Mouse (Mus musculus) heart, adult 11 months (tissue): ENCODE measurements around the gene Map4.
A peak's percentile ranks its signal among the peaks of the same experiment; 100 is the strongest.
"Not testable (repeated sequence)": the region's sequence is repeated elsewhere in the genome, so short reads cannot be mapped to it uniquely, and the experiment has no call there.

Experiments used
- DNase-seq: peaks from one replicate; pipeline ENCODE4 v3.0.0; 2022

Map4 gene

DNA sequence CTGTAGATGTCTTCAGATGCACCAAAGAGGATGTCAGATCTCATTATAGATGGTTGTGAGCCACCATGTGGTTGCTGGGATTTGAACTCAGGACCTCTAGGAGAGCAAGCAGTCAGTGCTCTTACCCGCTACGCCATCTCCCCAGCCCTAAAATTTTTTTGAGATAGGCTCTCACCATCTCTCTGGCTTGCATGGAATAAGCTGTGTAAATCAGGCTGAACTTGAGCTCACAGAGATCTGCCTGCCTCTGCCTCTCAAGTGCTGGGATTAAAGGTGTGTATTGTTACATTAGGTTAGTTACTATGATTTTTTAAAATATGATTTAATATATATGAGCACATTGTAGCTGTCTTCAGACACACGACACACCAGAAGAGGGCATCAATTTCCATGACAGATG, 2.1 kb upstream of the Map4 start:
- peak; percentile 60 for DNase-seq

DNA sequence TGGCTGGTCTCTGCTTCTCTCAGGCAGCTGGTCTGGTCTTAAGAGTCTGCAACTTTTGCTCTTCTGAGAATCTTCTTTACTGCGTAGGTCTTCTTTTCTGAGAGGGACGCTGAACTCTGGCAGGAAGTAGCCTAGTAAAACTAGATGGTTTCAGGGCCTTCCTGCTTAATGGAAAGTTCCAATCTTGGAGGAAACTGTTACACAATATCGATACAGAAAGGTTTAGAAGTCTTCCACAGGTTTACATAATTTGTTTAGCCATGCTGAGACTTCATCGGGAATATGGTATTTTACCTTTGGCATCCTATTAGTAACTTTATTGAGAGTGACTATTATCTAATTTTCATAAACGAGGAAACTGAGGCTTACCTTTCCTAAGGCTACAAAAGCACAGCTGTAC, 1.2 kb upstream of the Map4 start:
- no peak for DNase-seq

DNA sequence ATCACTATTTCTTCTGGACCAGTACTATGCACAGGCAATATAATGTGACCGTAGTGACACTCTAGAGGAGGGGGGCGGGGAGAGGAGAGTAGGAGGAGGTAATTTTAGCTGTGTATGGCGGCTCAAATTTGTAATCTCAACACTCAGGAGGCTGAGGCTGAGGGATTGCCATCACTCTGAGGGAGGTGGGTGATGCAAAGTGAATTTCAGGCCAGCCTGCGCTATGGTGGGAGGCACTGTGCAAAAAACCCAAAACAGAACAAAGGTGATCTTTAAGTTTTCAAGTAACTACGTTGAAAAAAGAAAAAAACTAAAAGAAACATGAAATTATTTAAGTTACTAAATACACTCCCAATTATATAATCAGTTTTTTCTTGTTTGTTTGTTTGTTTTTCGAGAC, 508 bp upstream of the Map4 start:
- DNase-seq, result peak; percentile 85

DNA sequence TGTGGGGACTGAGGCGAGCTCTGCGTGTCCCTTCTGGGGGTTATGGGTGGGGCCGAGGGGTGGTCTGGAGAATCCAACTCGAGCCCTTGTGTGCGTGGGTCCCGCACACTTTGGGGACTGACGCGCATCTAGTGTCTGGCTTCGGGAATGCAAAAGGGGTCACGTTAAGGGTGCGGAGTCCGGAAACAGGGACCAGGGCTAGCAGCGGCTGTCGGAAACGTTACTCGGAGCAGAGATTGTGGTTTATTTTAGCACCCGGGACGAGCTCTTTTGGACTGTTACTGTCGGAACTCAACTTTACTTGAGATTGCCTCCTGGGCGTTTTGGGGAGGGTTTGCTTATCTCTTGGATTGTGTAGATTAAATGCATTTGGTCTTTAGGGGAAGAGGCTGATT, 1.1 kb downstream of the Map4 start:
- peak; percentile 97 for DNase-seq

DNA sequence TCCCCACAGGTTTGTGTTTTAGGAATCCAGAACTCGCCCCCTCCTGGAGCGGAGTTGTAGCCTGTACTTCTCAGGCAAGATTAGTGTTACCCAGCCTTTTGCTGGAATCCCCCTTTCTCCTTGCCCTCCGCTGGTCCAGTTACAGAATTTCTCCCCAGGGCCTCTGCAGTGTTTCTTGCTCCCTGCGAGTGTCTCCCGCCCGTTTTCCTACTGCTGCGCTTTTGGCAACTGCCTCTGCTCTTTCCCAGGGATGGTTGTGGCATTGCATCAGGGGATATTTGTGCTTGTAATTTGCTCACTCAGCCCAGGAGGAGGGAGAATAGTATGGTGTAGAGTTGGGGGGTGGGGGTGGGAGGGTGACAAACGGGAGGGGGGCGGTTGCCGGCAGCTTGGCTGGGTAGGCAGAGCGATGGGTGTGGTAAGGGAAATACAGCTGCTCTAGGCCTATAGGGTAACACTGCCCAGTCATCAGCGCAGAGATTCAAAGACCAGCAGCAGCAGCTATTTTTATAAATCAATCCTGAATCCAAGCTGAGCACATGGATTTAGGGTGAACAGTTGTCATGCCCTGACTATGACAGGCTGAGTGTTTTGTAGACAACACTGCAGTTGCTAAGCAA, 1.6 kb downstream of the Map4 start:
- peak; percentile 97 for DNase-seq

DNA sequence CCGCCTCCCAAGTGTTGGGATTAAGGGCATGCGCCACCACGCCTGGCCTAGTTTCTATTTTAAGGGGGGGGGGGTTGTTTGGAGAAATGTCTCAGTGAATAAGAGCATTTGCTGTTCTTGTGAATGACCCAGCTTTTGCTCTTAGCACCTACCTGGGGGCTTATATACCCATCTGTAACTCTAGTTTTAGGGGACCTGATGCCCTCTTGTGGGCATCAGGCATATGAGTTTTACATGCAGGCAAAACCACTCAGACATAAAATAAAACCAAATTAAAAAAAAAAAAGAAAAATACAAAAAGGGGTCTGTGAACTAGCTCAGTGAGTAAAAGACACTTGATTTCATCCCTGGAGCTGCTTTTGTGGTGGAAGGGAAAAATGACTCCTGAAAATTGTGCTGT, 8.1 kb downstream of the Map4 start:
- DNase-seq, result peak; percentile 49

DNA sequence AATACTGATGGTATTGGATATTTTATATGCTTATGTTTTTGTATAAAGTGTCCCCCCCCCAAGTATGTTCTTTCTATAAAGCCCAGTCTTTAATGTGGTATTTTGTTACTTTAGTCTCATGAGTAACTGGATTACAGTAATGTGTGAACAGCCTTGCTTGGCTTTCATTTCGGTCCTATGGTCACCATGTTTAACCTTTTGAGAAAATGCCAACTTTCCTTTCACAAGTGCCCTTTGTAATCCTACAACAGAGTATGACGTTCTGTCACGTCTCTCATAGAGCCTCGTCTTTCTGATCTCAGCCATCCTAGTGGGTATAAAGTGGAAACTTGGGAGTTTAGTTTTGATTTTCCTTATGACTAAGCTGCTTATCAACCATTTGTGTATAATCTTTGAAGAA, 11.5 kb downstream of the Map4 start:
- peak; percentile 6 for DNase-seq

DNA sequence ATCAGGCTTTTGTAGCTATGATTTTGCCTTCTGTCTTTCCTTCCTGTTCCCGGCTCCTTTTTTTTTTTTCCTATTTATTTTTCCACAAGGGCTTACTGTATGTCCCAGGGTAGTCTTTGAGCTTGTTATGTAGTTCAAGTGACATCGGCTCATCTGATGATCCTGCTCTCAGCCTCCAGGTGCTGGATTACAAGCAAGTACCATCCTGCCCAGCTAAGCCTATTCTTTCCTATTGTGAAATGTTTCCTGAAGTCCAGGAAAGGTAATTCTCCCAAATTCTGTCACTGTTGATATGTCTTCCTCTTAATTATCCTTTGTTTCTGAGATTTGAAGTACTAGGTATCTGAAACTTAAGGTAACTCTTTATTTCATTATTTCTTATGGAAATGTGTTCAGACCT, 13.5 kb downstream of the Map4 start:
- peak; percentile 31 for DNase-seq

DNA sequence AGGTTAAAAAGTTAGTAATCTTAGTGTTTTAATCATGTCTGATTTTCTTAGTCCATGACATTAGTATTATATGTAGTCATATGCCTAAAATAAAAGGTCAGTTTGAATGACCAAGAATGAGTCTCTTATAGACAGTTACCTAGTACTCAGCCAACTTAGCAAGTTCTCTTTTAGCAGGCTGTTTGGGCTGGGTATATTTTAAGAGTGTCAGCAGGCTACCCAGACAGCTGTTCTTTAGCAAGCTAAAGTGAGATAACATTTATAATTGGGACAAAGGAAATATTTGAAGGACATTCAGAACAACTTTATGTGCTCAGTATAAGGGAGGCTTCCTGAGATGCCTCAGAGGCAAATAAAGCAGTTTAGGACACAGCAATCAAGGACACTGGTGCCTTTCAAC, 17.3 kb downstream of the Map4 start:
- DNase-seq, result peak; percentile 73

DNA sequence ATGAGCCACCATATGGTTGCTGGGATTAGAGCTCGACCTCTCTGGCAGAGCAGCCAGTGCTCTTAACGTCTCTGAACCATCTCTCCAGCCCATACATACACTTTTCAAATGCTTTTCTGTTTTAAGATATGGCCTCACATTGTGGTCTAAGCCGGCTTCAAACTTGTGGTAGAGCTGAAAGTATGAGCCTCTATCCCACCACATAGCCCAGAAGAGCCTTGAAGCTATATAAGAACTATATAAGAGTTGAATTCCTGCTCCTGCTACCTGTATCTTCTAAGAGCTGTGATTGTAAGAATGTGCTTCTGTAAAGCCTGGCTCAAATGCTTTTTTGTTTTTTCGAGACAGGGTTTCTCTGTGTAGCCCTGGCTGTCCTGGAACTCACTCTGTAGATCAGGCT, 18.5 kb downstream of the Map4 start:
- DNase-seq, result peak; percentile 59

DNA sequence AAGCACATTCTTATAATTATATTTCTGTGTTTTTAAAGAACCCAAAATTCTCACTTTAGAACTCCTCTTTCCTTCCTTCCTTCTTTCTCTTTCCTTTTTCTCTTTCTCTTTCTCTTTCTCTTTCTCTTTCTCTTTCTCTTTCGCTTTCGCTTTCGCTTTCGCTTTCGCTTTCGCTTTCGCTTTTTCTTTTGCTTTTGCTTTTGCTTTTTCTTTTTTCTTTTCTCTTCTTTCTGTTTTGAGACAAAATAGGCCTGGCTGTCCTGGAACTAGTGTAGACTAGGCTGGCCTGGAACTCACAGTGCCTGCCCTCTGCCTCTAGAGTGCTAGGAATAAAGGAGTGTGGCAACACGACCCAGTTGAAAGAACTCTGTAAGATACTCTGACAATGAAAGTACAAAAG, 22.3 kb downstream of the Map4 start:
- DNase-seq, result peak; percentile 30

DNA sequence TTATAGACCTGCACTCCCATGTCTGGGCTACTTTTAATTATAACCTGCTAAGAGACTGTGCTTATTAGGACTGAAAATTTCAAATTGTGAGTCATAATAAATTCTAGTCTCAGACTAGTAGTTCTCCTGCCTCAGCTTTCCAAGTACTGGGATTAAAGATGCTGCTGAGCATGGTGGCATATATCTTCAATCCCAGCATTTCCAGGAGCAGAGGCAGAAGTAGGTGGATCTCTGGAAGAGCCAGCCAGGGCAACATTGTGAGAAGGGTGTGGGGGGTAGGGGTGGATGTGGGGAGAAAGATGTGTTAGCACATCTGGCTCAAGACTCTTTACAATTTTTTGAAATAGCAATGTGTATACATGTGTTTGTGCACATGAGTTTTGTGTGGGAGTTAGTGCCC, 23.4 kb downstream of the Map4 start:
- peak; percentile 82 for DNase-seq

DNA sequence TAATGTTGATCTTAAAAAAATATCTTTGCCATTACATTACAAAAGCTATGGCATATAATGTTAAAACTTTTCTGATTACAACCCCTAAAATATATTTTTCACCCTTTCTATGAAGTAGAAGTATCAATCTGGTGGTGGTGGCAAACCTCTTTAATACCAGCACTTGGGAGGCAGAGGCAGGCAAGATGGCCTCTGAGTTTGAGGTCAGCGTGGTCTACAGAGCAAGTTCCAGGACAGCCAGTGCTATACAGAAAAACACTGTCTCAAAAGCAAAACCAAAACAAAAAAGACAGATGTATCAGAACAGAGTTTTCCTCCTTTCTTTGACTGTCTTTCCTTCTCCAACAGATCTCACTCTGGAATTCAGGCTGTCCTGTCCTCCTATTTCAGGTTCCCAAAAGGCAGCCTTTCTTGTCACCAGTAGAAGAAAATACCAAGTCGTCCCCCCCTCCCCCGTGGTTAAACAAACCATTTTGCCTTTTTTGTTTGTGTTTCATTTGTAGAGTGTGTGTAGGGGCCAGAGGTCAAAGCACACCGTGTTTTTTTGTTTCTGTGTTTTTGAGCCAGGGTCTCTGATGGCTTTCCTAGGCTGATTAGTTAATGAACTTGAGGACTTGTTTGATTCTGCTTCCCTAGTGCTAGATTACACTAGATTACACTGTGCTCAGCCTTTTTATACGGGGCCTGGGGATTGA, 28.3 kb downstream of the Map4 start:
- peak; percentile 61 for DNase-seq

DNA sequence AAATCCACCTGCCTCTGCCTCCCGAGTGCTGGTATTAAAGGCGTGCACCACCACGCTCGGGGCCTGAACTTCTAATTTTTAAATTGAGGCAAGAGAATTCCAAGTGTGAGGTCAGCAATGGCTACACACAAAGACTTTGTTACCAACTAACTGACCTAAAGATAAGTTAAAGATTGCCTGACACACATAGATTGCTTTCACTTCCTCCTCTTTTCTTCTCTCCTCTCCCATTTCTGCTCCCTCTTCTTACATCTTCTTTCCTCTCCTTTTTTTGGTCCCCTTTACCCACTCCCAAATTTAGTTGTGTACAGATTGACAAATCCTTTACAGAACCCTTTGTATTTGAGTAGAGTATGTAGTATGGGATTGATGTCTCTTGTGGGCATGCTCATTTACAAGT, 29.3 kb downstream of the Map4 start:
- peak; percentile 27 for DNase-seq

DNA sequence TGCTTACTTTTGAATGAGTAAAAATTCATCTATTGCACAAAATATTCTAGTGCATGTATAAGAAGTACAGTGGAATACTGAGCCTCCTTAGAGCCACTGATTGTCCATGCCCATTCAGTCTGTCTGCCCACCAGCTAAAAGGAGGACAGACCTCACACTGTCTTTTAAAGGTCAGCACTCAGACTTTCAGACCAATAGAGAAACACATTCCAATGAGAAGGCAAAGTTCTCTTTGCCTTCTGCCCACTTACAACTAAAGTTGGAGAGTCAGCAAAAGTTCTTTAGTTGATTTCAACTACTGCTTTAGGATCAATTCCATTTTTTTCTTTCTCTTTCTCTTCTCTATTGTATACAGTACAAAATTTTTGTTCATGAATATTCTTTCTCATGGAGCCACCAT, 33.5 kb downstream of the Map4 start:
- DNase-seq, result peak; percentile 30

DNA sequence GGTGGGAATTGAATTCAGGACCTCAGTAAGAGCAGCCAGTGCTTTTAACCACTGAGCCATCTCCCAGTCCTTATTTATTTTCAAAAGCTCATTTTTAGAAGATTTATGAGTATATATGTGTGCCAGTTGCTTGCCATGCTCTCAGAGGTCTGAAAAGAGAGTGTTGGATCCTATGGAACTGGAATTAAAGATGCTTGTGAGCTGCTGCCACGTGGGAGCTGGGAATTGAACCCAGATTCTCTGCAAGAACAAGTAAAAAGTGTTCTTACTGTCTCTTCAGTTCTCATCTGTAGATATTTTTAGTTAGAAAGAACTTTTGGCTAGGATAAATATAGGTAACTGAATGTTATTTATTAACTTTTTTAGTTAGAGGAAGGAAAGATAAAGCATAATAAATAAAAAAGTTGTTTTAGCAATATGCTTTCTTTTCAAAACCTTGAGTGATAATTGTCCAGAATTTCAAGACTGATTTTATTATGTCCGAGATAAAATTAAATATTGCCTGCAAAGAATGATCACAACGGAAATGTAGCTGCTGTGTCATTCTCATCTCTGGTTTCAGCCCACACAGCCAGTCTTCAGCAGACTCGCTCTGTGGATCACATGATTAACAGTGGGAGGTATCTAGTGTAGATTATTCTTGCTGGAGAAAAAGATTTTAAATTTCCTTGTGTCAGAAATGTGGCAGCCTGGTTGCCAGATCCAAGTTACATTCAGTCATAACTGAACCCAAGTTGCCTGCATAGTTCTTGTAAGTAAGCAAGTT, 37.3 kb downstream of the Map4 start:
- DNase-seq, result peak; percentile 68

DNA sequence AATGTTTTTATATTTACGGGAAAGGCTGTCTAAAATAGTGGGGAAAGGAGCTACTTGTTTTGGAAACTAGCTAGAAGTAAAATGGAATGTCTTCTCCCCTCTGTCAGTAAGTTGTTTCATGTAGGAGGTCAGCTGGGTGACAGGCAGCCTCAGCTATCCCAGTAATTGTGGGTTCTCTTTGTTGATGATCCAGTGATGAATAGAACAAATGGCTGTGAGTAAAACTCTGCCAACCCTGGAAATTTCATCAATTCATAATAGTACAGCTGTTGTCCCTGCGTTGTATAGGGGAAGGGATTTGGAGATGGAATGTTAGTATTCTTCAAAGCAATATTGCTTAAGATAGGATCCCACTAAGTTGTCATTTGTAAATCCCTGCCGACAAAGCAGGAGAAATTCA, 37.9 kb downstream of the Map4 start:
- DNase-seq, result peak; percentile 42

DNA sequence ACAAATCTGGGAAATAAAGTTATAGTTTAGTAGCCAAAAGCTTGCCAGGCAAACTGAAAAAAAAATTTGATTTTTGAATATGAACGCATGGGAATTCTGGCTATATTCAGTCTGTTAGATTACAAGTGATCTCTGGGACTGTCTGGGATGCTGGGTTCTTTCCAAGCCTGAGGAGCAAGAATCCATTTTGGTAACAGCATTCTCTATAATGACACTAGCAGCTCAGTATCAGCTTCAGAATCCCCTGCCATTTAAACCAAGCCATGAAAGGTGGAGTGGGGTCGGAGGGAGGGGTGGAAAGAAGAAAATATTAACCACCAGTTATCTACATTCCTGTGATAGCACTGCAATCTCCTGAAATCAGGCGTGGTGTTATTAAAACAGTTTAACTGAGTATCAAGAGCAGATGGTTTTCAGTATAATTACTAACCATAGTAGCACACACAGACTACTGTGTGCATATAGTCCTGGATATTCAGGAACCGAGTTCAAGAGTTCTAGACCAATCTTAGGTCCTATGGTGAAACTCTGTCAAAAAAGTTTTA, 38.6 kb downstream of the Map4 start:
- DNase-seq, result peak; percentile 74

DNA sequence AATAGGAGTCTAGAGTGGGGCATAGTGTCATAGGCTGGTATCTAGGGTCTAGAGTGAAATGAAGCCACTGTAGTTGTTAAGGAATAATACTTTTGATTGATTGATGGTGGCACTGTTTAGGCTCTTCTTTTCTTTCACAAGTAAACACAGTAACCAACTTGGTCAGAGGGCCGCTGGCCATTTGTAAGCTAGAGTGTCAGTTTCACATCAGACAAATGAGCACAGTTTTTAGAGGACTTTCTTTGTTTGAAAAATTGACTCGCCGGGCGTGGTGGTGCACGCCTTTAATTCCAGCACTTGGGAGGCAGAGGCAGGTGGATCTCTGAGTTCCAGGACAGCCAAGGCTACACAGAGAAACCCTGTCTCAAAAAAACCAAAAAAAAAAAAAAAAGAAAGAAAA, 40.5 kb downstream of the Map4 start:
- DNase-seq, result peak; percentile 62

DNA sequence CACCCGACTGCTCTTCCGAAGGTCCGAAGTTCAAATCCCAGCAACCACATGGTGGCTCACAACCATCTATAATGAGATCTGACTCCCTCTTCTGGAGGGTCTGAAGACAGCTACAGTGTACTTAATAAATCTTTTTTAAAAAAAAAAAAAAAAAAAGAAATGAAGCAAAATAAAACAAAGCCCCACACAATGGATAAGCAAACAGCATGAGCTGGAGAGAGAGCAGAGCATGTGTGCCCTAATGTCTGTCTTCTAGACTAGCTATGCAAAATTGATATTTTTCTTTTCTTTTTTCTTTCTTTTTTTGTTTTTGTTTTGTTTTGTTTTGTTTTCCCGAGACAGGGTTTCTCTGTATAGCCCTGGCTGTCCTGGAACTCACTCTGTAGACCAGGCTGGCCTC, 49.0 kb downstream of the Map4 start:
- not testable (repeated sequence) for DNase-seq

DNA sequence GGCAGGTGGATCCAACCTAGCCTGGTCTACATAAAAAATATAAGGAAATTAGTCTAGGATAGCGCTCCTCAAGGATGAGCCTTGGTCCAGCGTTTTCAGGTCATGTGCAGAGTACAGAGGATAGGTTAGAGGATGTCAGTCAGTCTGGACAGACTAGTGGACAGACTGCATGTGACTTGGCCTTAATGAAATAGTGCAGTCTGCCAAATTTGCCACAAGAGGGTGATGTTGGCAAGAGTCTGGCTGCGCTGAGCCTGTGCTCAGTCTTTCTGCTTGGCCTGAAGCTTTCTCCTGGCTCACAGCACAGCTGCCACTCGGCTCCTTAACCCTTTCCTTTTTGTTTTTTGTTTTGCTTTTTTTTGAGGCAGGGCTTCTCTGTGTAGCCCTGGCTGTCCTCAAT, 54.2 kb downstream of the Map4 start:
- DNase-seq, result peak; percentile 95

DNA sequence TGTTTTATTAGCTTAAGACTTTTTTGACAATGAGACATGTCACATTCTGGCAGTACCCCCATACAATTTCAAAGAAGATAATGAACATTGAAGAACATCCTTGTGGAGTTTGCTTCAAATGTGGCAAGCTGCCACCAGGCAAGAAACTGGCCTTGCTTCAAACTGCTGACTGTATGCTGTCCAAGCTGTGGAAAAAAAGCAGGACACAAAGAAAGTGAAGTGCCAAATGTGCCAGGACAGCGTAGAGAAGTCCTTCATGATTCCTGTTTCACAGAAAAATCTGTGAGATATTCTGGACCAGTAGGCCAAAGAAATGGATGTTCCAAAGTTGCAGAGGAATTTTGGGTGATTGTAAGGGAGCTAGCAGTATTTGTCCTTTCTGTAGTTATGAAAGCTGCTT, 57.8 kb downstream of the Map4 start:
- peak; percentile 83 for DNase-seq

DNA sequence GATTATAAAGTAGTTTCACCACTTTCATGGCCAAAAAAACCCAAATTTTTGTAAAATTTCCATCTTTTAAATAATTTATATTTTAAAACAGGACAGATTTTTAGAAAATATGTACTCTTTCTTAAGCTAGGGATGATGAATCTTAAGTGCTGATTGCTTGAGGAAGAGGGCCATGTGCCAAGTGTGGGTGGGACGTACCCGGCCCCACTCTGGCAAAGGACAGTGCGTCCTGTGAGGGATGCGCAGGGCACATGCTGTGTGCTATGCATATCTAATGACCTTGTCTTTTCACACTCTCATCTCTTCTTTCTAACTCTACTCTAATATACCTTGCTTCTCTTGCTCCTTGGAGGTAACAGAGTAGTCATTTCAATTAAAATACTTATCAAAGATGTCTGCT, 66.2 kb downstream of the Map4 start:
- DNase-seq, result peak; percentile 72

DNA sequence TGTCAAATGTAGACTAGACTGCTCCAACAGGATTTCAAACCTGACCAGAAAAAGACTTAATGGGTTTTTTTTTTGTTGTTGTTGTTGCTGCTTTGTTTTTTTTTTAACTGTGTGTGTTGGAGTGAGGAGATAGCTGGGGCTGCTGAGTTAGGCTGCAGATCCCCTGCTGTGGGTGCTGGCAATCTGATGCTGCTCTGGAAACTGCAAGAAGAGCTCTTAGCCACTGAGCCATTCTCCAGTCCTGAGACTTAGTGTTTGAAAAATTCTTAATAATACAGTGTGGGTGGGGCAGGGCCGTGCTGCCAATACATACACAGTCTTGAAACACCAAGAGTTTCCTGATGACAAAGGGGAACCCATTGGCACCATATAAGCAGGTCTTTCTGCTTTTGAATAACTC, 70.7 kb downstream of the Map4 start:
- peak; percentile 34 for DNase-seq
